Mouse (Mus musculus) left cerebral cortex, postnatal 36 days (tissue): ENCODE data around the gene Nupl1. TPM values are rescaled to one million over a fixed set of nuclear protein-coding genes. Genes with fewer than 3 reads are reported as not detected.

Experiments
- DNase-seq, 2 experiments: peaks; one replicate each; pipeline ENCODE4 v3.0.0; 2021 to 2022; ENCODE audit warnings: low spot score in 2 of 2, mixed read lengths in 1 of 2
- intact Hi-C: fragments of 180-260 bp; cut with DNase I; formaldehyde crosslinking; loops from one replicate; pipeline ENCODE4 v1.15.1; 2025
- total RNA-seq, 2 experiments: library from RNA; stranded (reverse); gene quantifications; 2 replicates each; pipeline ENCODE4 v1.2.3; 2021

Nupl1 gene
- total RNA-seq: under 1 TPM in 1 of 2 experiments, not detected in 1; 0.18 TPM

GRCm38 (mm10) chr14:60251281-60252003, at the start of gene Nupl1, which contains the start of gene Gm49336:
TSS of gene Nupl1 (minus strand) at chr14:60251431.
TSS of gene Gm49336 (minus strand) at chr14:60251507.
- DNase-seq: peak; percentile 99
- intact Hi-C loops: loop anchor here (1.0 to 10.0 kb wide), 3 partner anchors 14 to 443 kb away; partner anchors contain the start of gene Mtmr6

- DNase-seq: no peak
- intact Hi-C loops: loop anchor here (5.0 to 10.0 kb wide), 2 partner anchors 76 to 134 kb away; no protein-coding TSS in a partner anchor
These were observed 49.8 kb upstream of the Nupl1 start for GRCm38 (mm10) chr14:60301024-60301423.

GRCm38 (mm10) chr14:60300224-60300991, 49.2 kb upstream of the Nupl1 start:
- intact Hi-C loops: loop anchor here (5.0 to 10.0 kb wide), 2 partner anchors 77 to 134 kb away; no protein-coding TSS in a partner anchor
- DNase-seq: peak in 1 of 2 experiments; percentile 17

GRCm38 (mm10) chr14:60295531-60295930, 44.3 kb upstream of the Nupl1 start:
- DNase-seq: no peak
- intact Hi-C loops: no loop called here

GRCm38 (mm10) chr14:60290363-60290762, 39.1 kb upstream of the Nupl1 start:
- intact Hi-C loops: no loop called here
- DNase-seq: no peak

GRCm38 (mm10) chr14:60286194-60286863, 35.1 kb upstream of the Nupl1 start:
- no peak for DNase-seq
- intact Hi-C loops: no loop called here

GRCm38 (mm10) chr14:60275301-60276276, 24.4 kb upstream of the Nupl1 start:
- intact Hi-C loops: no loop called here
- DNase-seq: no peak

GRCm38 (mm10) chr14:60273346-60273745, 22.1 kb upstream of the Nupl1 start:
- no peak for DNase-seq
- intact Hi-C loops: no loop called here

- DNase-seq: no peak
- intact Hi-C loops: no loop called here
These were observed 18.1 kb upstream of the Nupl1 start for GRCm38 (mm10) chr14:60269333-60269732.

- intact Hi-C loops: loop anchor here (1.0 kb wide), 2 partner anchors 14 to 113 kb away; partner anchors contain the start of genes Gm49336 and Nupl1
- peak; percentile 93 to 95 for DNase-seq
These were observed 14.0 kb upstream of the Nupl1 start, which contains the start of gene Mtmr6 for GRCm38 (mm10) chr14:60264990-60265876. TSS of gene Mtmr6 (plus strand) at chr14:60265228.

GRCm38 (mm10) chr14:60262316-60262715, 11.1 kb upstream of the Nupl1 start:
- DNase-seq: no peak
- intact Hi-C loops: no loop called here

- intact Hi-C loops: loop anchor here (10.0 kb wide), 1 partner anchor 437 kb away; no protein-coding TSS in a partner anchor
- no peak for DNase-seq
These were observed 6.6 kb upstream of the Nupl1 start for GRCm38 (mm10) chr14:60257851-60258250.

- intact Hi-C loops: loop anchor here (10.0 kb wide), 1 partner anchor 438 kb away; no protein-coding TSS in a partner anchor
- no peak for DNase-seq
These were observed 5.9 kb upstream of the Nupl1 start for GRCm38 (mm10) chr14:60257101-60257500.

GRCm38 (mm10) chr14:60256356-60256755, 5.1 kb upstream of the Nupl1 start:
- intact Hi-C loops: loop anchor here (10.0 kb wide), 1 partner anchor 438 kb away; no protein-coding TSS in a partner anchor
- no peak for DNase-seq

GRCm38 (mm10) chr14:60254774-60255173, 3.5 kb upstream of the Nupl1 start:
- DNase-seq: no peak
- intact Hi-C loops: loop anchor here (5.0 to 10.0 kb wide), 2 partner anchors 123 to 440 kb away; no protein-coding TSS in a partner anchor

- intact Hi-C loops: loop anchor here (5.0 to 10.0 kb wide), 2 partner anchors 124 to 441 kb away; no protein-coding TSS in a partner anchor
- DNase-seq: no peak
These were observed 2.2 kb upstream of the Nupl1 start for GRCm38 (mm10) chr14:60253466-60253865.
